9 mouse cellular contexts compared by ENCODE assay signal in the genomic region with DNA sequence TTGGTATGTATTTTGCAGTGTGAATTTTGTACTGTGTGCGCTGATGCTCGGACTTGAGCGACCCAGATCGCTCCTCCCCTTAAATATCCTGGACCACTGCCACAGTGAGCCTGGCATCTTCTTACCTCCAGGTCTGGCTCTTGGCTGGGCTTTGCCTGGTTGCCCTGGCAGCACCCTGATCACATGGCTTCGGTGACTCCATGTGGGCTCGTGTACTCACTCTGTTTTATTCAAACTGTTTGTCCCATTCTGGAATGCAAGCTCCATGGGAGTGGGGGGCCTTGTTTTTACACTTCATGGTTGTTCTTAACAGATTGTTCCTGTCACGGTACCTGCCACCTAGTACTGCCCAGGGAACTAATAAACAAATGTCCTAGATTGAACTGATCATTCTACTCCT. TPM values are rescaled to one million over a fixed set of nuclear protein-coding genes. Genes with fewer than 3 reads are reported as not detected.
DNase-seq lines count a peak whose midpoint lies in the region; ATAC-seq and TF ChIP-seq lines count a peak whose summit lies in the region.
"Had no signal": no experiment of that assay in that cellular context is flagged by ENCODE, and none has a peak within 500 bp of the region (broad histone marks: within the 10 kb centered on the region; RNA-seq: fewer than 3 reads in every experiment).

No protein-coding gene starts in this region.

- H3K4me1 ChIP-seq in midbrain, postnatal 0 days (ENCODE audit: insufficient read depth, low read length): 0 out of 2 replicates have a peak, but pooled peaks cover 3% of the 10 kb centered on the region
- H3K4me1 ChIP-seq in midbrain, embryonic 13.5 days (replicated peaks): peaks cover 26% of the 10 kb centered on the region
- H3K4me1 ChIP-seq in forebrain, embryonic 10.5 days: peaks cover 29% of the 10 kb centered on the region

- no peak overlapping the region for H3K4me3 ChIP-seq in midbrain, postnatal 0 days (ENCODE audit: low read depth, low read length)
- H3K4me3 ChIP-seq in midbrain, embryonic 13.5 days (replicated peaks): no peak overlapping the region
- H3K4me3 ChIP-seq in forebrain, embryonic 10.5 days: no peak overlapping the region
- H3K4me3 ChIP-seq: liver, embryonic 13.5 days had no signal

- H3K27ac ChIP-seq in midbrain, postnatal 0 days (ENCODE audit: low read depth, low read length): no peak overlapping the region
- no peak overlapping the region for H3K27ac ChIP-seq in midbrain, embryonic 13.5 days
- H3K27ac ChIP-seq in forebrain, embryonic 10.5 days: no peak overlapping the region
- H3K27ac ChIP-seq: liver, embryonic 13.5 days had no signal

- H3K4me2 ChIP-seq in midbrain, postnatal 0 days (ENCODE audit: low read depth, low read length, poor library complexity, severe bottlenecking): no peak overlapping the region
- no peak overlapping the region for H3K4me2 ChIP-seq in midbrain, embryonic 13.5 days (replicated peaks)
- H3K4me2 ChIP-seq: liver, embryonic 13.5 days had no signal

- 66% methylated on average over 7 of the region's 7 CpGs for WGBS in midbrain, postnatal 0 days
- WGBS in midbrain, embryonic 13.5 days: 81% methylated on average over 7 of the region's 7 CpGs
- 83% methylated on average over 7 of the region's 7 CpGs for WGBS in forebrain, embryonic 10.5 days

- H3K9ac ChIP-seq in midbrain, postnatal 0 days (replicated peaks; ENCODE audit: low read length, poor library complexity, severe bottlenecking): no peak overlapping the region
- H3K9ac ChIP-seq in midbrain, embryonic 13.5 days (replicated peaks): no peak overlapping the region
- H3K9ac ChIP-seq: liver, embryonic 13.5 days had no signal

- intact Hi-C loops in heart, postnatal 10 days (cut with DNase I): no loop called here

- no peak for TF ChIP-seq CTCF in midbrain, postnatal 0 days (IDR thresholded peaks at IDR 0.05)

- H3K27me3 ChIP-seq in midbrain, postnatal 0 days (ENCODE audit: insufficient read depth, low read length): no peaks in the 10 kb centered on the region
- H3K27me3 ChIP-seq in midbrain, embryonic 13.5 days: peaks cover 14% of the 10 kb centered on the region
- peaks cover 77% of the 10 kb centered on the region for H3K27me3 ChIP-seq in forebrain, embryonic 10.5 days (ENCODE audit: poor library complexity, severe bottlenecking)

- peak; percentile 71 for DNase-seq in cerebellum, adult 11-12 months
- DNase-seq in cerebellum, adult 8-10 months: no peak
- DNase-seq in midbrain, postnatal 0 days (ENCODE audit: low spot score): peak; percentile 52
- DNase-seq in heart, postnatal 10 days: peak; percentile 86 to 87
- peak; percentile 65 for DNase-seq in testis, postnatal 10 days (ENCODE audit: low spot score)
- no peak for DNase-seq in forebrain, embryonic 10.5 days (ENCODE audit: extremely low spot score, low spot score)
- DNase-seq: liver, embryonic 13.5 days had no signal

- ATAC-seq in midbrain, postnatal 0 days (ENCODE audit: low FRiP score): no peak
- no peak for ATAC-seq in midbrain, embryonic 13.5 days
- ATAC-seq in erythroblast, adult 5-6 weeks (replicated peaks; ENCODE audit: low FRiP score, poor library complexity, severe bottlenecking): no peak

- H3K9me3 ChIP-seq in midbrain, postnatal 0 days (ENCODE audit: low read length): no peaks in the 10 kb centered on the region
- H3K9me3 ChIP-seq in midbrain, embryonic 13.5 days: no peaks in the 10 kb centered on the region
- no peaks in the 10 kb centered on the region for H3K9me3 ChIP-seq in forebrain, embryonic 10.5 days
- H3K9me3 ChIP-seq: liver, embryonic 13.5 days had no signal

- no peaks in the 10 kb centered on the region for H3K36me3 ChIP-seq in midbrain, postnatal 0 days (ENCODE audit: insufficient read depth, low read length)
- no peaks in the 10 kb centered on the region for H3K36me3 ChIP-seq in midbrain, embryonic 13.5 days
- H3K36me3 ChIP-seq in forebrain, embryonic 10.5 days (replicated peaks): no peaks in the 10 kb centered on the region
- H3K36me3 ChIP-seq: liver, embryonic 13.5 days had no signal

RNA-seq across cellular contexts. Expression of gene Slc25a33, which starts 1.3 kb away (rescaled TPM):
- 16.6 and 19.8 TPM in 2 replicates for total RNA-seq in midbrain, postnatal 0 days (2014; rRNA removed)
- polyA plus RNA-seq in midbrain, postnatal 0 days (2015; fragmentation: Nextera tagmentation; extraction: Ambion mirVana): 32.7 and 34.8 TPM in 2 replicates
- polyA plus RNA-seq in midbrain, embryonic 13.5 days (2015; fragmentation: Nextera tagmentation; extraction: Ambion mirVana): 20.2 and 21.9 TPM in 2 replicates
- 10 to 100 TPM; 10.3 to 19.6 TPM for total RNA-seq in heart, postnatal 10 days (2021)
- 13.4 and 15.0 TPM in 2 replicates for polyA plus RNA-seq in forebrain, embryonic 10.5 days (2016; fragmentation: Nextera tagmentation; extraction: Ambion mirVana)
- total RNA-seq in erythroblast, adult 5-6 weeks (2015; ENCODE audit: low replicate concordance): not detected in 2 replicates
- total RNA-seq in erythroblast, adult 5-6 weeks (2017; ENCODE audit: low replicate concordance): not detected in 2 replicates

RNA-seq across cellular contexts. Expression of gene Tmem201, which starts 37.5 kb away (rescaled TPM):
- total RNA-seq in midbrain, postnatal 0 days (2014; rRNA removed): 55.2 and 67.8 TPM in 2 replicates
- polyA plus RNA-seq in midbrain, postnatal 0 days (2015; fragmentation: Nextera tagmentation; extraction: Ambion mirVana): 44.8 and 48.5 TPM in 2 replicates
- 37.7 and 40.6 TPM in 2 replicates for polyA plus RNA-seq in midbrain, embryonic 13.5 days (2015; fragmentation: Nextera tagmentation; extraction: Ambion mirVana)
- 10 to 100 TPM; 82.8 to 88.9 TPM for total RNA-seq in heart, postnatal 10 days (2021)
- 38.7 and 42.7 TPM in 2 replicates for polyA plus RNA-seq in forebrain, embryonic 10.5 days (2016; fragmentation: Nextera tagmentation; extraction: Ambion mirVana)
- total RNA-seq in erythroblast, adult 5-6 weeks (2015; ENCODE audit: low replicate concordance): 2.7 and 23.2 TPM in 2 replicates
- 0.85 and 3.2 TPM in 2 replicates for total RNA-seq in erythroblast, adult 5-6 weeks (2017; ENCODE audit: low replicate concordance)

Comparison
In these comparisons a context has a peak if more than half of its experiments do, and no peak if none do; other contexts are left out.
1. DNase-seq: peak in cerebellum, adult 11-12 months (single experiment), midbrain, postnatal 0 days (single experiment), heart, postnatal 10 days (2 of 2) and testis, postnatal 10 days (single experiment); none in cerebellum, adult 8-10 months (single experiment) and forebrain, embryonic 10.5 days (single experiment).
2. RNA of gene Slc25a33, which starts 1.3 kb away (total RNA-seq): 10.3 to 19.6 TPM in heart, postnatal 10 days and 16.6 to 19.8 TPM in midbrain, postnatal 0 days; not detected in erythroblast, adult 5-6 weeks; every median in the first group is over 4 times any median in the second.